Mouse (Mus musculus) spleen, adult 12 weeks (tissue): ENCODE measurements around the gene Vps33b.

Experiments
- DNase-seq: peaks from one replicate; pipeline ENCODE4 v3.0.0; 2022; ENCODE audit warnings: low spot score

The Vps33b gene

GRCm38 (mm10) chr7:80268897-80269750 lies at the start of gene Vps33b:
Gene Vps33b (plus strand): TSS chr7:80269649.
- DNase-seq, result peak; percentile 84

- no peak for DNase-seq
Measured at GRCm38 (mm10) chr7:80220237-80220797, 49.1 kb upstream of the Vps33b start.

- no peak for DNase-seq
Measured at GRCm38 (mm10) chr7:80221179-80221750, 48.2 kb upstream of the Vps33b start.

GRCm38 (mm10) chr7:80227065-80227464 lies 42.4 kb upstream of the Vps33b start:
- DNase-seq, result no peak

- no peak for DNase-seq
Measured at GRCm38 (mm10) chr7:80230196-80230595, 39.3 kb upstream of the Vps33b start.

GRCm38 (mm10) chr7:80231971-80232488 lies 37.4 kb upstream of the Vps33b start:
- no peak for DNase-seq

- peak; percentile 100 for DNase-seq
Measured at GRCm38 (mm10) chr7:80232489-80233029, 36.9 kb upstream of the Vps33b start, which contains the start of the genes Cib1 and Gdpgp1. Gene Cib1 (minus strand): TSS chr7:80232813. Gene Gdpgp1 (plus strand): TSS chr7:80232865.

- DNase-seq, result no peak
Measured at GRCm38 (mm10) chr7:80233799-80234198, 35.6 kb upstream of the Vps33b start.

- no peak for DNase-seq
Measured at GRCm38 (mm10) chr7:80238542-80238941, 30.9 kb upstream of the Vps33b start.

- no peak for DNase-seq
Measured at GRCm38 (mm10) chr7:80241661-80242060, 27.8 kb upstream of the Vps33b start.

- DNase-seq, result no peak
Measured at GRCm38 (mm10) chr7:80244851-80245250, 24.6 kb upstream of the Vps33b start.

GRCm38 (mm10) chr7:80246148-80246721 lies 23.2 kb upstream of the Vps33b start, which contains the start of gene Ttll13:
Gene Ttll13 (plus strand): TSS chr7:80246376.
- peak; percentile 89 for DNase-seq

GRCm38 (mm10) chr7:80246859-80247258 lies 22.6 kb upstream of the Vps33b start:
- no peak for DNase-seq

GRCm38 (mm10) chr7:80252437-80252836 lies 17.0 kb upstream of the Vps33b start:
- no peak for DNase-seq

- DNase-seq, result no peak
Measured at GRCm38 (mm10) chr7:80252886-80253285, 16.6 kb upstream of the Vps33b start.

- DNase-seq, result no peak
Measured at GRCm38 (mm10) chr7:80255981-80256380, 13.5 kb upstream of the Vps33b start.

GRCm38 (mm10) chr7:80257706-80258105 lies 11.7 kb upstream of the Vps33b start:
- no peak for DNase-seq

GRCm38 (mm10) chr7:80260625-80261371 lies 8.7 kb upstream of the Vps33b start, which contains the start of gene Ngrn:
Gene Ngrn (plus strand): TSS chr7:80261215.
- peak; percentile 76 for DNase-seq

GRCm38 (mm10) chr7:80261372-80261990 lies 8.0 kb upstream of the Vps33b start:
- DNase-seq, result no peak

- DNase-seq, result no peak
Measured at GRCm38 (mm10) chr7:80264606-80265005, 4.8 kb upstream of the Vps33b start.

GRCm38 (mm10) chr7:80267764-80268163 lies 1.7 kb upstream of the Vps33b start:
- no peak for DNase-seq
